Mouse (Mus musculus): ENCODE measurements around the gene Atp5f1. TPM values are rescaled to one million over a fixed set of nuclear protein-coding genes. Genes with fewer than 3 reads are reported as not detected.

The Atp5f1 gene
- polyA plus RNA-seq, 1 experiment = 69.0 TPM

DNA sequence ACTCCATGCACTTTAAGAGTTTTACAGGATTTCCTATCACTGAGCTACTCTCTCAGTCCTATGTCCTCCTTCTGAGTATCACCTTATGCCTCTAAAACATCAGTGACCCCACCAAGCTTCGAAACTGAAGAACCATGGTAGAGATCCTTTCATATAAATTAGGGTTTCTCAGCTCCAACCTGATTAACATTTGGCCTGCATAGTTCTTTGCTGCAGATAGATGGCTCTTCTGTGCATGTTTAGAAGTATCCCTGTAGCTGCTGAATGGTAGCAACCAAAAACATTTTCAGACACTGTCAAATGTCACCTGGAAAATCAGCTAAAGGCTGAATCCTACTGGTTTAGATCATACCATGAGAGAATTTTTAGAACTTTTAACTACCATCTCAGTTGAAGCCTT, 2.7 kb downstream of the Atp5f1 start:
- Histone ChIP-seq H3K27ac (ENCODE audit: control insufficient read depth, insufficient read depth, low read depth, low read length) (no peak overlapping the region), H3K27me3 (ENCODE audit: control insufficient read depth, insufficient read depth, low read length) (no peaks in the 10 kb centered on the region), H3K36me3 (ENCODE audit: control insufficient read depth, insufficient read depth, low read length) (no peaks in the 10 kb centered on the region), H3K4me3 (ENCODE audit: control insufficient read depth, low read depth, low read length) (no peak overlapping the region), H3K4me1 (ENCODE audit: control insufficient read depth, insufficient read depth, low read length) (no peaks in the 10 kb centered on the region)
- TF ChIP-seq POLR2A (IDR thresholded peaks at IDR 0.05; ENCODE audit: control insufficient read depth, low read depth, low read length) (no peak), CTCF (IDR thresholded peaks at IDR 0.05; ENCODE audit: control insufficient read depth, insufficient read depth, insufficient replicate concordance, low read depth, low read length) (no peak)

DNA sequence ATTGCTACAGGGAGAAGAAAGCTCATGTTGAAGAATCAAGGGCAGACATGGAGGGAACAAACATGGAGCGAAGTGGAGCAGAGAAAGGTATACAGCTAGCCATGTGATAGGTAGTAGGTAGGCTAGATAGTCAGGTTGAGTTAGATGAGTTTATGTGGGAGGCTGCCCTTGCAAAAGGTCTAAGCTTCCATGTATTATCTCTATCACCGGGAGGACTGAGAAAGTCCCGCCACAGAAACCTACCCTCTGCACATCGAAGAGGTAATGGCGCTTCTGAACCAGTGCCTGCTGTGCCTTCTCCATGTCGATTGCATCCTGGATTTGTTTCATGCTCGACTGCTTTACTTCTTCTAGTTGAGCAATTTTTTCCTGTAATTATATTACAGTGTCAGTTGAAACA, 8.6 kb downstream of the Atp5f1 start:
- TF ChIP-seq CTCF (IDR thresholded peaks at IDR 0.05; ENCODE audit: control insufficient read depth, insufficient read depth, insufficient replicate concordance, low read depth, low read length) = no peak
- TF ChIP-seq POLR2A (IDR thresholded peaks at IDR 0.05; ENCODE audit: control insufficient read depth, low read depth, low read length) = no peak
- Histone ChIP-seq H3K36me3 (ENCODE audit: control insufficient read depth, insufficient read depth, low read length) (0 out of 2 replicates have a peak, but pooled peaks cover 2% of the 10 kb centered on the region), H3K4me3 (ENCODE audit: control insufficient read depth, low read depth, low read length) (no peak overlapping the region), H3K4me1 (ENCODE audit: control insufficient read depth, insufficient read depth, low read length) (no peaks in the 10 kb centered on the region), H3K27me3 (ENCODE audit: control insufficient read depth, insufficient read depth, low read length) (no peaks in the 10 kb centered on the region), H3K27ac (ENCODE audit: control insufficient read depth, insufficient read depth, low read depth, low read length) (no peak overlapping the region)

DNA sequence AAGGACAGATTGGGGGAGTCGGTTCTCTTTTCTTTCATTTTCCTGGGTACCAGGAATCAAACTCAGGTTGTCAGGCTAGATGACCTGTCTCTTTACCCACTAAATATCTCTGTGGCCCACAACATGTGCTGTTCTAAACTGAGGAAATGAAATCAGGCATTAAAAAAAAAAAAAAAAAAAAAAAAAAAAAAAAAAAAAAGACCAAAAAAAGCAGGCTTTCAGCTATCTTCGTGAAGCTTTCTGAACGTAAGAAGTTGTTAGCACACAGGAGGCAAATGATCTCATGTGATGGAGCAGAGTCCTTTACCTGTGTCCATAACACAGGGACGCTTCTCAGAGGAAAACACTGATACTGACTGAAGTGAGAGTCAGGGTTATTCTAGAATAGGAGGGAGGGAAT, 23.8 kb downstream of the Atp5f1 start:
- no peak overlapping the region for H3K4me3 ChIP-seq (ENCODE audit: control insufficient read depth, low read depth, low read length)
- no peaks in the 10 kb centered on the region for H3K27me3 ChIP-seq (ENCODE audit: control insufficient read depth, insufficient read depth, low read length)
- H3K36me3 ChIP-seq (ENCODE audit: control insufficient read depth, insufficient read depth, low read length) = no peaks in the 10 kb centered on the region
- TF ChIP-seq POLR2A (IDR thresholded peaks at IDR 0.05; ENCODE audit: control insufficient read depth, low read depth, low read length) (no peak), CTCF (IDR thresholded peaks at IDR 0.05; ENCODE audit: control insufficient read depth, insufficient read depth, insufficient replicate concordance, low read depth, low read length) (no peak)
- H3K27ac ChIP-seq (ENCODE audit: control insufficient read depth, insufficient read depth, low read depth, low read length) = no peak overlapping the region
- no peaks in the 10 kb centered on the region for H3K4me1 ChIP-seq (ENCODE audit: control insufficient read depth, insufficient read depth, low read length)

DNA sequence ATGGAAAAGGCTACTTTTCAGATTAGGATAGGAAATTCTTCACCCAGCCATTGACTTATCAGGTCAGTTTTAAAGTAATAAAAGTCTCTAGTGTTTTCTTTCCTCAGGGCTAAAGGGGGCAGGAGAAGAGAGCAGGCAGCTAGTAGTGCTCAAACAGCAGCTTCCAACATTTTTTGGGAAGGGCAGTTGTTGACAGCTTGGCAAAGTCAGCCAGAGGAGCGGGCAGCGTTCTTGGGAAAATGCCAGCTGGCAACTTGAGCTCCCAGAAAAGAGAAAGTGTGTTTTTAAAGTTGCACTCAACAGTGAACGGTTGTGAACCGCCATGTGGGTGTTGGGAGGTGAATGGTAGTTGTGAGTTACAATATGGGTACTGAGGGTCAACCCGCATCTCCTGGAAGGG, 24.9 kb downstream of the Atp5f1 start:
- no peak overlapping the region for H3K4me3 ChIP-seq (ENCODE audit: control insufficient read depth, low read depth, low read length)
- H3K27me3 ChIP-seq (ENCODE audit: control insufficient read depth, insufficient read depth, low read length) = no peaks in the 10 kb centered on the region
- H3K36me3 ChIP-seq (ENCODE audit: control insufficient read depth, insufficient read depth, low read length) = no peaks in the 10 kb centered on the region
- no peak overlapping the region for H3K27ac ChIP-seq (ENCODE audit: control insufficient read depth, insufficient read depth, low read depth, low read length)
- TF ChIP-seq CTCF (IDR thresholded peaks at IDR 0.05; ENCODE audit: control insufficient read depth, insufficient read depth, insufficient replicate concordance, low read depth, low read length) = no peak
- TF ChIP-seq POLR2A (IDR thresholded peaks at IDR 0.05; ENCODE audit: control insufficient read depth, low read depth, low read length) = no peak
- H3K4me1 ChIP-seq (ENCODE audit: control insufficient read depth, insufficient read depth, low read length) = no peaks in the 10 kb centered on the region

DNA sequence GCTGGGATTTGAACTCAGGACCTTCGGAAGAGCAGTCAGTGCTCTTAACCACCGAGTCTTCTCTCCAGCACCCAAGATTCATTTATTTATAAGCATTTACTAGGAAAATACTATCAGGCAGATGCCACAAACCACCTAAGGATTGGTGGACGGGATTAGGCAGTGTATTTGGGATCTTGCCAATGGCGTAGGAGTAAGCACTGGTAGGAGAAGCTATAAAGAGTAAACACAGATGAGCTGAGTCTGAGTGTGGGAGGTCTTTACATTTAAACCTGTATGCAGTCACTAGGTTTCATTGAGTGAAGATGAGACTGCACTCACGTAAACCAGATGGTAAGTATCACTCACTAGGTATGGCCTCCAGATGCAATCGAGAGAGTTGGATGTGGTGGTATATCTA, 26.0 kb downstream of the Atp5f1 start:
- Histone ChIP-seq H3K4me3 (ENCODE audit: control insufficient read depth, low read depth, low read length) (no peak overlapping the region), H3K27ac (ENCODE audit: control insufficient read depth, insufficient read depth, low read depth, low read length) (no peak overlapping the region), H3K4me1 (ENCODE audit: control insufficient read depth, insufficient read depth, low read length) (no peaks in the 10 kb centered on the region), H3K36me3 (ENCODE audit: control insufficient read depth, insufficient read depth, low read length) (no peaks in the 10 kb centered on the region), H3K27me3 (ENCODE audit: control insufficient read depth, insufficient read depth, low read length) (no peaks in the 10 kb centered on the region)
- TF ChIP-seq POLR2A (IDR thresholded peaks at IDR 0.05; ENCODE audit: control insufficient read depth, low read depth, low read length) = no peak
- no peak for TF ChIP-seq CTCF (IDR thresholded peaks at IDR 0.05; ENCODE audit: control insufficient read depth, insufficient read depth, insufficient replicate concordance, low read depth, low read length)

DNA sequence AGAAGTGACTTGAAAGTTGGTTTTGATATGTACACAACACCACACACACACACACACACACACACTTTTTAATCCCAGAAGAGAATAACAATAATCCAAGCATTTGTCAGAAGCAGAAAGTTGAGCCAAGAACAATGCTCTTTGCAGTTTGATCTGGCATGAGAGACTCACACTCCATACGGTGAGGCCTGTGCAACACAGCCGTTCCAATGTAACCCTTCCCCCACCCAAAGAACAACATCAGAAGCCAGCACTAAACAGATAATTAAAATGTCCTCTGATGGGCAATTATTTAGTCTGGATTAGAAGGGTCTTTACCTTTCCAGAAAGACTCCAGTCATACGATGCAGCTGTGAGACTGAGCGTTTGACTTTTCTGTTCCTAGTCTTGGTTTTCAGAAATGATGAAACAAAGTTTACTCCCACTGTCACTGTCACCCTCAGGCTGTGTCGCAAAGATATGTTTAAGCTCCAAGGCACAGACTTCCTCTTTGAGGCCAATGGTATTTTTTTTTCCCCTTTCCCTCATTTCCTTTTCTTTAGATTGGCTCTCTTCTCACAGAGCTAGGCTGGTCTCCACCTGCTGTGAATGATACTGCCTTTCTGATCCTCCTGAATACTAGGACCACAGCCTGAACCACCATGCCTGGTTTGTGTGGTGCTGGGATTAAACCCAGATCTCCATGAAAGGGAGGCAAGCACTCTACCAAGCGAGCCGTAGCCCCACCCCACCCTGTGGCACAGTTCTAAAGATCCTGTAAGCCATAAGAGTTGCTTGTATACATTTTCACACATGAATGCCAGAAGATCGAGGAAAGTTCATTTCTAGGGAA, 27.4 kb downstream of the Atp5f1 start, which contains the start of gene I830077J02Rik:
Gene I830077J02Rik, minus strand, starts transcription at position 425 of the 832 bp plus-strand sequence.
- TF ChIP-seq POLR2A (IDR thresholded peaks at IDR 0.05; ENCODE audit: control insufficient read depth, low read depth, low read length) = no peak
- no peak for TF ChIP-seq CTCF (IDR thresholded peaks at IDR 0.05; ENCODE audit: control insufficient read depth, insufficient read depth, insufficient replicate concordance, low read depth, low read length)
- Histone ChIP-seq H3K36me3 (ENCODE audit: control insufficient read depth, insufficient read depth, low read length) (no peaks in the 10 kb centered on the region), H3K27ac (ENCODE audit: control insufficient read depth, insufficient read depth, low read depth, low read length) (no peak within 1 kb of the TSS), H3K4me3 (ENCODE audit: control insufficient read depth, low read depth, low read length) (no peak within 1 kb of the TSS), H3K27me3 (ENCODE audit: control insufficient read depth, insufficient read depth, low read length) (no peaks in the 10 kb centered on the region), H3K4me1 (ENCODE audit: control insufficient read depth, insufficient read depth, low read length) (no peaks in the 10 kb centered on the region)

DNA sequence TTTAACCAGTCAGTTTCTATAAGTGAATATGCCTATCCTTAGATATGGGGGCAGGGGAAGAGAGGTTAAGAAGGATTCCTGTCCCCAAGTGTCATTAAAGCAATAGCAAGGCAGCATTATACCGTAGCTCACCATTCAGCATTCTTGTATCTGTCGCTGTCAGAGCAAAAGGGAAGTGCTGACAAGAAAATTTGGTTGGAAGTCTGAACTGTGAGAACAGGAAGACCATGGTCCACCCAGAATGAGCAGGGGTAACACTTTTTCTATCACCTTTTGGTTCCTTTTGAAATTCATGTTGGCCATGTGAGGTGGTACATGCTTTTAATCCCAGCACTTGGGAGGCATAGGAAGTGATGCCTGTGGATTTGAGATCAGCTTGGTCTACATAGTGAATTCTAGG, 28.8 kb downstream of the Atp5f1 start:
- Histone ChIP-seq H3K27ac (ENCODE audit: control insufficient read depth, insufficient read depth, low read depth, low read length) (no peak overlapping the region), H3K4me3 (ENCODE audit: control insufficient read depth, low read depth, low read length) (no peak overlapping the region), H3K27me3 (ENCODE audit: control insufficient read depth, insufficient read depth, low read length) (no peaks in the 10 kb centered on the region), H3K36me3 (ENCODE audit: control insufficient read depth, insufficient read depth, low read length) (no peaks in the 10 kb centered on the region), H3K4me1 (ENCODE audit: control insufficient read depth, insufficient read depth, low read length) (no peaks in the 10 kb centered on the region)
- TF ChIP-seq CTCF (IDR thresholded peaks at IDR 0.05; ENCODE audit: control insufficient read depth, insufficient read depth, insufficient replicate concordance, low read depth, low read length) = no peak
- TF ChIP-seq POLR2A (IDR thresholded peaks at IDR 0.05; ENCODE audit: control insufficient read depth, low read depth, low read length) = no peak

All from testis, adult 2 months (tissue).